Mouse (Mus musculus): ENCODE measurements at regions not wholly inside any gene's neighbourhood (a gene's known extent, or its start where the extent isn't known, plus 50 kb on each side); places are given as distances from the start of the nearest gene placed in this dataset.

DNA sequence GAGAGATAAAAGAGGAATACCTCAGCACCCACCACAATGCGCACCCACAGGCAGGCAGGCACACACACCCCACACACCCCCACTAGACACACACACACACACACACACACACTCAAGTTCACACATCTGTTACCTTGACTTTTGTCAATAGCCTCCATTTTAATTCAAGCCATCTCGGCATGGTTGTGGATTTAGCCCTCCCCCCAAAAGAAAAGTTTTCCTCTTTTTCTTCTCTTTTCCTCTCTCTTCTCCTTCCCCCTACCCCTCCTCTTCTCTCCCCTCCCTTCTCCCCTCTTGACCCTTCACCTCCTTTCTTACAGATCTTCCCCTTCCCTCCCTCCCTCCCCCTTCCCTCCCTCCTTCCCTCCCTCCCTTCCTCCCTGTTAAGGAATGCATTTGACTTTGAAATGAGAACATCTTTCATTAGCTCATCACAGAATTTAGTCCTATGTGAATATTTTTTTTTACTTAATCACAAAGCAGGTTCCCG is 84.2 kb downstream of the Irs2 start:
- TF ChIP-seq CTCF (conservative IDR thresholded peaks at IDR 0.05; ENCODE audit: insufficient read depth, insufficient read length, low read depth, low read length): no peak
- TF ChIP-seq POLR2A (IDR thresholded peaks at IDR 0.05; ENCODE audit: low read depth, low read length): no peak
- no peaks in the 10 kb centered on the region for H3K36me3 ChIP-seq (ENCODE audit: control insufficient read depth, insufficient read depth, low read length)
- H3K27ac ChIP-seq (ENCODE audit: insufficient read depth, low read depth, low read length): peak overlapping the region; percentile 78
- no peak for DNase-seq
- no peaks in the 10 kb centered on the region for H3K27me3 ChIP-seq (replicated peaks; ENCODE audit: control insufficient read depth, insufficient read depth, low read length)
- 17% methylated on average over 3 of the region's 3 CpGs for WGBS
- H3K4me3 ChIP-seq (ENCODE audit: insufficient read depth, low read depth, low read length): no peak overlapping the region
- H3K4me1 ChIP-seq (ENCODE audit: control insufficient read depth, insufficient read depth, low read length): peaks cover 7% of the 10 kb centered on the region

DNA sequence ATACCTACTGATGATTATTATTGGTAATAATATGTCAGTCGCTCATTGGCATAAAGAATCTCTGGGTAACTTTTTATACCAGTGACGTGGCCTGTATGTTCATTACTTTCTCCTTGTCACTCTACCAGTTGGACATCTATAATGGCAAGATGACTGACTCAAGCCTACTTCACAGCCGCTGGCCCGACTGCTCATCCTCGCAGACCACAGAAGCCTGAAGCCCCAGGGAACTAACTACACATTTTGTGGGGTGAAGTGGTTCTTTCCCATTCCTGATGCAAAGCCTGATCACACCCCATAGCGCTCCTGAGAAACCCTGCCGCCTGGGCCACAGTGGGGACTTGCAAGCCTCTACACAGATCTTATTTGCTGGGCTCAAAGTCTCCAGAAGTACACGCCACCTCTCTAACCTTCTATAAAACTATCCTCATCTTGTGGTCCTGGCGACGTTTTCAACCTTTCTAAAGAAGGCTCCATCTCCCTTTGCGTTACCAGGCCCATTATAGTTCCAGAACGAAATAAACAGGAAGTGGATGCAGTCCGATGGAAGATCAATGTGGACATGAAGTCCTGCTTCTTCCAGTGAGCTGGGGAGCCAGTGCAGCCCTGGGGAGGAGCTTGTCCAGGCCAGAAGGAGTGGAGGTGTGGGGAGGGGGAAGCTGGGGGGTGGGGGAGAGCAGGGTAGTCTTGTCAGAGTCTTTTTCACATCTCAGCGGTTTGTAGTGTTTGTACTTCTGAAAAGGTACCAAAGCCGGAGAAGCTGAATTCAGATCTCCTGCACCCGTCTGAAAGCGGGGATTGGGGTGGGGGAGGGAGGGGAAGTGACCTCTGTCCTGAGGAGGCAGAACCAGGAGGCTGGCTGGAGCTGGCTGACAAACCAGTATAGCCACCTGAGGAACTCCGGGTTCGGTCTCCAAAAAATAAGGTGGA is 84.9 kb downstream of the Irs2 start:
- DNase-seq: peak; percentile 48
- WGBS: 58% methylated on average over 19 of the region's 19 CpGs
- Histone ChIP-seq H3K4me1 (ENCODE audit: control insufficient read depth, insufficient read depth, low read length) (peaks cover 7% of the 10 kb centered on the region), H3K4me3 (ENCODE audit: insufficient read depth, low read depth, low read length) (no peak overlapping the region), H3K27me3 (replicated peaks; ENCODE audit: control insufficient read depth, insufficient read depth, low read length) (no peaks in the 10 kb centered on the region), H3K27ac (ENCODE audit: insufficient read depth, low read depth, low read length) (peak overlapping the region; percentile 49; the same call in 1 of the 2 replicates), H3K36me3 (ENCODE audit: control insufficient read depth, insufficient read depth, low read length) (no peaks in the 10 kb centered on the region)
- TF ChIP-seq POLR2A (IDR thresholded peaks at IDR 0.05; ENCODE audit: low read depth, low read length) (no peak), CTCF (conservative IDR thresholded peaks at IDR 0.05; ENCODE audit: insufficient read depth, insufficient read length, low read depth, low read length) (no peak)

GRCm38 (mm10) chr8:10922209-10923030 is 85.8 kb downstream of the Irs2 start:
- Histone ChIP-seq H3K4me3 (ENCODE audit: insufficient read depth, low read depth, low read length) (no peak overlapping the region), H3K4me1 (ENCODE audit: control insufficient read depth, insufficient read depth, low read length) (peaks cover 7% of the 10 kb centered on the region), H3K36me3 (ENCODE audit: control insufficient read depth, insufficient read depth, low read length) (no peaks in the 10 kb centered on the region), H3K27me3 (replicated peaks; ENCODE audit: control insufficient read depth, insufficient read depth, low read length) (no peaks in the 10 kb centered on the region), H3K27ac (ENCODE audit: insufficient read depth, low read depth, low read length) (no peak overlapping the region)
- DNase-seq: no peak
- TF ChIP-seq POLR2A (IDR thresholded peaks at IDR 0.05; ENCODE audit: low read depth, low read length) (no peak), CTCF (conservative IDR thresholded peaks at IDR 0.05; ENCODE audit: insufficient read depth, insufficient read length, low read depth, low read length) (no peak)
- 73% methylated on average over 12 of the region's 12 CpGs for WGBS

- Histone ChIP-seq H3K27ac (ENCODE audit: insufficient read depth, low read depth, low read length) (no peak overlapping the region), H3K4me1 (ENCODE audit: control insufficient read depth, insufficient read depth, low read length) (peaks cover 7% of the 10 kb centered on the region)
These were observed 86.6 kb downstream of the Irs2 start for GRCm38 (mm10) chr8:10921439-10922191.

DNA sequence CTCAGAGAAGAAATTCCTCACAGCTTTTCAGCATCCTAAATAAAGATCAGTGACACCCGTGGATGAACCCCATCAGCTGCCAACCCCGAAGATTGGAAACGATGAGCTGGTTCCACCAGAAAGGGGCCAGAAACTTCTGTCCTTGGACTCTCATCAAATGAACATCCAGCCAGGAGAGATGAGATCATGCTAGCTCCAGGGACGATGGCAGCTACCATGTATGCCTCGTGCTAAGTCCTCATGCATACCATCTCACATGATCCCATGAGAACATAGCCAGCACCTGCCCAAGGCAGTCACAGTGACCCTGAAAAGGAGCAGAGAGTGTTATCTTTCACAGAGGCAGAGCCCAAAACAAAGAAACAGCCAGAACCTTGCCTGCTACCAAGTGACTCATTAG is 88.6 kb downstream of the Irs2 start:
- TF ChIP-seq CTCF (conservative IDR thresholded peaks at IDR 0.05; ENCODE audit: insufficient read depth, insufficient read length, low read depth, low read length): no peak
- no peak for TF ChIP-seq POLR2A (IDR thresholded peaks at IDR 0.05; ENCODE audit: low read depth, low read length)
- DNase-seq: no peak
- no peak overlapping the region for H3K4me3 ChIP-seq (ENCODE audit: insufficient read depth, low read depth, low read length)
- H3K27me3 ChIP-seq (replicated peaks; ENCODE audit: control insufficient read depth, insufficient read depth, low read length): no peaks in the 10 kb centered on the region
- H3K4me1 ChIP-seq (ENCODE audit: control insufficient read depth, insufficient read depth, low read length): peaks cover 7% of the 10 kb centered on the region
- 86% methylated on average over 5 of the region's 5 CpGs for WGBS
- no peak overlapping the region for H3K27ac ChIP-seq (ENCODE audit: insufficient read depth, low read depth, low read length)
- H3K36me3 ChIP-seq (ENCODE audit: control insufficient read depth, insufficient read depth, low read length): no peaks in the 10 kb centered on the region

More at GRCm38 (mm10) chr8:10921439-10922191, 86.6 kb downstream of the Irs2 start:
- no peaks in the 10 kb centered on the region for H3K27me3 ChIP-seq (replicated peaks; ENCODE audit: control insufficient read depth, insufficient read depth, low read length)
- DNase-seq: peak; percentile 25
- no peaks in the 10 kb centered on the region for H3K36me3 ChIP-seq (ENCODE audit: control insufficient read depth, insufficient read depth, low read length)
- TF ChIP-seq CTCF (conservative IDR thresholded peaks at IDR 0.05; ENCODE audit: insufficient read depth, insufficient read length, low read depth, low read length) (no peak), POLR2A (IDR thresholded peaks at IDR 0.05; ENCODE audit: low read depth, low read length) (no peak)
- WGBS: 67% methylated on average over 11 of the region's 11 CpGs
- H3K4me3 ChIP-seq (ENCODE audit: insufficient read depth, low read depth, low read length): no peak overlapping the region

DNA sequence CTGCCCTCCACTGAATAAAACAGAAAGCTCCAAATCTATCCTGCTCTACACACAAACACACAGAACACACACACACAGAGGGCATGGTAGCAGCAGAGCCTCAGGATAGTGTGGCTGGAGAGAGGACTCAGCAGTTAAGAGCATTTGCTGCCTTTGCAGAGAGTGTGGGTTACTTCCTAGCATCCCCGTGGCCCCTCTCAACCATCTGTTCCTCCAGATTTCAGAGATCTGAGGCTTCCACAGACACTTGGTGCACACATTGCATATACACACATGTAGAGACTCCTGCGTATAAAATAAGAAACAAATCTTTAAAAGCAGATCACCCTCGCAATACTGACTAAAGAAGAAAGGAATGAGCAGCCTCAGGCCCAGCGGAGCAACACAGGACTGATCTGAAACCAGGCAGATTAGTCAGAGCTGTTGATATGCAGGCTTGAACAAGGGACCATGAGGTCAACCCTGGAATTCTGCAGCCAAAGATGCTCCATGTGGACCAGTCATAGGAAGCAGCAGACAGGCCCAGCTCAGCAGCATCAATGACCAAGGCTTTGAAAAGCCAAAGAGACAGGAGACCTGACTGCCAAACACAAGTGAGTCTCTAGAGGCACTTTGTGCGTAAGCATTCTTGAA is 89.7 kb downstream of the Irs2 start:
- H3K4me1 ChIP-seq (ENCODE audit: control insufficient read depth, insufficient read depth, low read length): peaks cover 7% of the 10 kb centered on the region
- no peak for TF ChIP-seq CTCF (conservative IDR thresholded peaks at IDR 0.05; ENCODE audit: insufficient read depth, insufficient read length, low read depth, low read length)
- no peak for TF ChIP-seq POLR2A (IDR thresholded peaks at IDR 0.05; ENCODE audit: low read depth, low read length)
- no peaks in the 10 kb centered on the region for H3K27me3 ChIP-seq (replicated peaks; ENCODE audit: control insufficient read depth, insufficient read depth, low read length)
- H3K27ac ChIP-seq (ENCODE audit: insufficient read depth, low read depth, low read length): no peak overlapping the region
- 91% methylated on average over 5 of the region's 5 CpGs for WGBS
- H3K4me3 ChIP-seq (ENCODE audit: insufficient read depth, low read depth, low read length): no peak overlapping the region
- no peak for DNase-seq
- H3K36me3 ChIP-seq (ENCODE audit: control insufficient read depth, insufficient read depth, low read length): no peaks in the 10 kb centered on the region
